Mouse (Mus musculus): ENCODE measurements around the gene Gpr157. TPM values are rescaled to one million over a fixed set of nuclear protein-coding genes. Genes with fewer than 3 reads are reported as not detected.
"Not testable (repeated sequence)": the region's sequence is repeated elsewhere in the genome, so short reads cannot be mapped to it uniquely, and the experiment has no call there.

Gpr157 gene
- 1 to 10 TPM; 1.2 to 1.3 TPM for total RNA-seq (2021)

DNA sequence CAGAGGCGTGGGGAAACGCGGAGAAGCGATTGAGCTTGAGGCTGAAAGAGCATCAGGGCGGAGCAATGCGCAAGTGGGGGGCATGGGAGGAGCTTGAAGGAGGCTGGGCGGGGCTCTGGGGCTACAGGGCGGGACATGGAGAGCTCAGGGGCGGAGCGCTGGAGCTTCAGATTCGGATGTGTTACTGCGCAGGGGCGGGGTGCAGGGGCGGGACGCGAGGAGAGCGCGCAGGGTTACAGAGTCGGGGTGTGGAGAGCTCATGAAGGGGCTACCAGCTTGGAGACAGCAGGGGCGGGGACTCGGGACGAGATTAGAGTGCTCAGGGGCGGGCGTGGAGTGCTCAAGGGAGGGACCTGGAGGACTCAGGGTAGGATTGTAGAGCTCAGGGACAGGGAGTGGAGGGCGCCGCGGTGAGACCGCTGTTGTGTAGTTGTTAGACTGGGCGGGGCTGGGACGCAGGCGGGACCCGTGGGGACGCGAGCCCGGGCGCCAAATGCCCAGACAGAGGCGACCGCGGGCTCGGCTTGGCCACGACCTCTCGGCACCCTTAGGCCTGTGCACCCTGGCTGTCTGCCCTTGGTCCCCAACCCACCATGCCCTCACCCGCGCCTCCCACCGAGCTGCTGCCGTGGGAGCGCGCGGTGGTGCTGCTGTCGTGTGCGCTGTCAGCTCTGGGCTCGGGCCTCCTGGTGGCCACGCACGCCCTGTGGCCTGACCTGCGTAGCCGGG lies at the start of gene Gpr157:
TSS of gene Gpr157 (plus strand) at position 205 of the 729 bp plus-strand sequence.
- peak; percentile 86 to 88 for DNase-seq

DNA sequence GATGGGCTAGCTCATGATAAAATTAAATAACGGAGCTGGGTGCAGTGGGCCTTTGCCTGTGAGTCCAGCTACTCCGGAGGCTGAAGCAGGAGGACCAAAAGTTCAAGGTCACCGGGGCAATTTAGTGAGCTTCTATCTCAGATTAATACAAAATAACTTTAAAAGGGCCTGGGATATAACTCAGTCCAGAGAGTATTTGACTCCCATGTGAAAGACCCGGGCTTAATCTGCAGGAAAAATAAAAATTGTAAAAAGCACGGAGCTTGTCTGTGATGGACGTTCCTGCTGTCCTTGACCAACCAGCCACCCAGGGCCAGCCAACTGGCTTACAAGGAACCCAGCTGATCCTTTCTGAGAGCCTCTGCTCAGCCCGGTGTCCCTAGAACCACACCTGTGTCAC lies 48.6 kb upstream of the Gpr157 start:
- DNase-seq, result no peak

DNA sequence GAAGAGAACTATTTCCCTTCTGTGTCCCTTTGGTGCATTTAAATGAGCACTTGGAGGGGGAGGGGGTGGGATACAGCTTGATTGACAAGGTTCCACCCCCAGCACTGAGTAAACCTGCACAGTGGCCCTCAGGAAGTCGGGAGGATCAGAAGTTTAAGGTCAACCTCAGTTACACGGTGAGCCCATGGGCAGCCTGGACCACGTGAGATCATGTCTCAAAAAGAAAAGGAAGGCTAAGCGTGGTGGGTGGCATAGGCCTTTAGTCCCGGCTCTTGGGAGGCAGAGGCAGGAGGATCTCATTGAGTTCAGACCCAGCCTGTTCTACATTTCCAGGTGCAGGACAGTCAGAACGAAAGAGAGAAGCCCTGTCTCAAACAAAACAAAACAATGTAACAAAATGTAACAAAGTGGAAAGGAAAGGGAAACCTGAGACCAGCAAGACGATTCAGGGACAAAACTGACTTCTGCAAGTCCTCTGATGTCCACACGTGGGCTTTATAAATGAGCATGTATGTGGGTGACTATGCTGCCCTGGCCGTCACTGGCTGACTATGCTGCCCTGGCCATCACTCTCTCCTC lies 47.1 kb upstream of the Gpr157 start:
- no peak for DNase-seq

DNA sequence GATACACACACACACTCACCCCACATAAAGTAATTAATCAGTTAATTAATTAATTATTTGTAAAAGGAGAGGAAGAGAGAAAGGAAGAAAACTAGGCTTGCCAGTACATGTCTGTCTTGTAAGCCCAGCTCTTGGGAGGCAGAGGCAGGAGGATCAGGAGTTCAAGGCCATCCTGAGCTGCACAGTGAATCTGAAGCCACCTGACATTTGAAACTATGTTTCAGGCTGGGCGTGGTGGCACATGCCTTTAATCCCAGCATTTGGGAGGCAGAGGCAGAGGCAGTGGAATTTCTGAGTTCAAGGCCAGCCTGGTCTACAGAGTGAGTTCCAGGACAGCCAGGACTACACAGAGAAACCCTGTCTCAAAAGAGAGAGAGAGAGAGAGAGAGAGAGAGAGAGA lies 46.3 kb upstream of the Gpr157 start:
- DNase-seq, result not testable (repeated sequence)

DNA sequence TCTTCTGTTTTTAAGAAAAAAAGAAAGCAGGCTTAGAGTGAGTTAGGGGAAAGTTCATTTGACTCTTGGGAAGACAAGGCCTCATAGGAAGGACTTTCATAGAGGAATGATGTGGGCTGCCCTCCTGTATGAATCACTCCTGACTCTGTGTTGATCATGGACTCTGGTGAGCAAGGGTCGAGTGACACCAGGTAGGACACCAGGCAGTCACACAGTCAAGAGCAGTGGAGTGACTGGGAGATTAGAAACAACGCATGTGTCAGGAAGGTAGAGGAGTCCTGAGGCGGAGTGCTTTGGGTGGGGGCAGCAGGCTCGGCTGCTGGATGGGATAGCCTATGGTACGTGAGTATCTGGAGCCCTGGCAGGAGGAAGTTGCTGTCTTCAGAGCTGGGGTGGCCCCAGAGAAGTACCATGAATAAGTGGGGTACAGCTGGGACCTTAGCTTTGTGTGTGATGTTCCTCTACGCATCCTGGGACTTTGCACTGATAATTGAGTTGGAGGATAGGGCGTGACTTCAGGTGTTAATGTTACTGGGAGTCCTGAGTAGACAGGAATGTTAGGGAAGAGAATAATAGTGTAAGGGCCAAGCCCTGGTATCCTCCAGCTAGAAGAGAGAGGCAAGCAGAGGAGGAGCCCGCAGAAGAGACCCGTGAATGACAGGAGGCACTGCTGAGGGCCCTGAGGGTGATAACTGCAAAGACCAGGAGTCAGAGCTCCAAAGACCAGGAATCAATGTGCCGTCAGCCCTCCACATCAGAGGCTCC lies 45.6 kb upstream of the Gpr157 start:
- no peak for DNase-seq

DNA sequence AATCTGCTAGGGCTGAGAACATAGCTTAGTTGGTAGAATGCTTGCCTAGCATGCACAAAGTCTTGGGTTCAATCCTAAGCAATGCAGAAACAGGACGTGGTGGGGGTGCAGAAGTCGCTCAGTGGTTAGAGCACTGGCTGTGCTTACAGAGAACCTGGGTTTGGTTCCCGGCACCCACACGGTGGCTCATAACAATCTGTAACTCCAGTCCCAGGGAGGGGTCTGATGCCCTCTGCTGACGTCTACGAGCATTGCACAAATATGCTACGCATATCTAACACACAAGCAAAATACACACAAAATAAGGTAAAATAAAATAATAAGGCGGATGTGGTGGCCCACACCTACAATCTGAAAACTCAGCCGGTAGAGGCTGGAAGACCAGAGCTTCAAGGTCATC lies 43.6 kb upstream of the Gpr157 start:
- no peak for DNase-seq

DNA sequence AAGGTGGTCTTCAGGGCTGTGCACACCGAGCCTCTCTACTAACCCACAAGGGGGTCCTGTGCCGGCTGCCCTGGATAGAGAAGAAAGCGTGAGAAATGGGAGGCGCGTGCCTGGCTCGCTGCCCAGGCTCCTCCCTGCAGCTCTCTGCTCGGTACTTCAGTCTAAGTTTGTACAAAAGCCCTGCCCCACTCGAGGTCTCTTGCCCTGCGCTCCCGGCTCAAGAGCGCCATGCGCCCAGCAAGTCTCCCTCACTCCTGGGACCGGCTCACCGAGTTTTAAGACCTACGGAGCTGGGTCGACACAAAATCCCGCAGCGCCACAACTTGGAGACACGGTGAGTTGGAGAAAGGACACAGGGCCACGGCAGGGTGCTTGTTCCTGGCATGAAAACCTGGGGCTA lies 39.1 kb upstream of the Gpr157 start:
- DNase-seq, result no peak

DNA sequence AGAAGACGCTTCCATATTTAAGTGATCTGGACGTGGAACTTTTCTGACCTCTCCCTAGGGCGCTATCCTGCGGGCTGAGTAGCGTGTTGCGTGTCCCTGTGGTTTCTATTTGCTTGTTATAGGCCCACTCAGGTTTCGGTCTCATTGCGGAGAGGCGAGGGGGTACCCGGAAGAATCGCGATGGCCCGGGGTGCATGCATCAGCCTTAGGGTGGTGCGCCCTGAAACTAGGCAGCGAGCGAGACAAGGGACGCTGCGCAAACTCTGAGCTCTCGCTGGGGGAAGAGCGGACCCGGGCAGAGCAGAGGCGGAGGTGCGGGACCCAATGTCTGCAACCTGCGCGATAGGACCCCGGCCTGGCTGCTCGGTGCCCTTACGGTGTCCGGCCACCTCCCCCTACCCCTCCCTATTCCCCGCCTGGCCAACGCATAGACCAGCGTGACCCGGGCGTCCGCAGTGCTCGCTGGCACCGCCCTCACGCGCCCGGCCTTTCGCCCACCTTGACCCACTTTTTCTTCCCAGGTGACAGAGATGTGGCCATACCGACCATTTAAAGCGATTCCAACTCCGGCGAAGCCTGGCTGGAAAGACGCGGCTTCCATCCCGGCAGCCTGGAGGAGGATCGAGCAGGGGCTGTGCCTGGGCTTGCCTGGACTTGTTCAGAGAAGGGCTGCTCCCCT lies 38.5 kb upstream of the Gpr157 start:
- no peak for DNase-seq

DNA sequence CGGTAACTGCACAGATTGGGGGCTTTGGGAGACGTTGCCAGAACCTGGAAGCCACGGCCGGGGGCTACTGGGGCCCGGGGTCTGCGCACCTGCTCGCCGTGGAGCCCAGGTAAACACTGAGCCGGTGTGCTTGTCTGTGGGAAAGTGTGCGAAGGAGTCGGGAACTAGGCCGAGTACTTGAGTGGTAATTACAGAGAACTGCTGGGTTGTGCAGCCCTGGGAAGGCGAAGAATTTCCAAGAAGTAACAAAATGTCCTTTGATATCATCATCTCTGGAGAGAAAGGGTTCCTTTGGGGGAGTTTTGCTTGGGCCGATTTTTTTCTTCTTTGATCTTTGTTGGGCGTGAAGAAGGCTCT lies 38.0 kb upstream of the Gpr157 start:
- DNase-seq, result no peak

DNA sequence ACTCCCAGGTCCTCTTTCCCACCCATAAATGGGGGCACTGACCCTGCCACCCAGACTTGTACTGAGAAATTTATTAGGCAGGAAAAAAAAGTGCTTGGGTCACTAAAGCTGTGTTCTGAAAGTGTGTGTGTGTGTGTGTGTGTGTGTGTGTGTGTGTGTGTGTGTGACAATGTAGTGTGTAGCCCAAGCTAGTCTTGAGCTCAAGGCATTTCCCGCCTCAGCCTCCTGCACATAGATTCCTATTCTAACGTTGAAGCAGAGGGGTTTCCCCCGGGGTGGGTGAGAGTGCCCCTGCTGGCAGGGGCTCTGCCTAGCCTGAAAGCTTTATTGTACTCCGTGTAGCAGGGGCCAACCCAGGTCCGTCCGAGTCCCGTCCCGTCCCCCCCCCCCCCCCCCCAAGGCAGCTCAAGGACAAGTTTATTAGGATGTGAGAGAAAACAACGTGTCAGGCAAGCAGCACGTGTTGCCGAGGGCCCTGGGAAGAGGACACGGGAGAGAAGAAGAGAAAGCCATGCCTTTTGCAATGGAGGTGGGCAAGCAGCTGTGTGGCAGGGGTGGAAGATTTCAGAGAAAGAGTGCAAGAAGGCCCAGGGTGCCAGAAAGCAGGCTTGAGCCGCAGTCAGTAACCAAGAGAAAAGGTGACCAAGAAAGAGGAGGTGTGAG lies 37.5 kb upstream of the Gpr157 start:
- no peak for DNase-seq

DNA sequence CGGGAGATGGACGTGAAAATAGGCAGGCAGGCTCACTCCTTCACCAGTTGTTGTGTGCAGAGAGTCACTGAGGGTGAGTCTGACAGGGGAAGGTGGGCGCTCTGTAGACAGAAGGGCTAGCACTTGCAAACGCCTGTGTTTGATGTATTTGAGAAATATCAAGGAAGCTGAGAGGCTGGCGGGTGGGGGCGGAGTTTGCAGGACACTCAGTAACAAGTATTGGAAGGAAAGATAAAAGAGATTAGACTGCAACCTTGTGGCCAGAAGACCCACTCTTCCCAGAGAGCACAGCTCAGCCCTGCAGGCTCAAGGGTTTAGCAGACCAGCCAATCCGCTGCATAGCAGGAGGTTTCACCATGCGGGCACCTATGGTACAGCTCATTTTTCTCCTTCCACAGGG lies 35.7 kb upstream of the Gpr157 start:
- DNase-seq, result no peak

DNA sequence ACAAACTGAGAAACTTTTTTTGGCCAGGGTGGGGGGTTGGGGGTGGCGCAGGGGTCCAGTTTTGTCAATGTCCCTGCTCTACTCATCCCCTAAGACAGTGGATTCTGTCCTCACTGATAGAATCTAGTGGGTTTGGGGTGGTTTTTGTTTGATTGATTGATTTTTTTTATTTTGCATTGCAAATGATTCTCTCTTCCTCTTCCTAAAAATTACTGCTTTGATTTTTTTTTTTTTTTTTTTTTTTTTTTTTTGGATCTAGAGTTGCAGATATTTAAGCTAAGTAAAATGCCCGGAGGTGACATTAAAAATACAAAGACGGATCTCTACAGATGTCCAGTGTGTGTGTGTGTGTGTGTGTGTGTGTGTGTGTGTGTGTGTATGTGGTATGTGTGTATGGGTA lies 34.8 kb upstream of the Gpr157 start:
- no peak for DNase-seq

DNA sequence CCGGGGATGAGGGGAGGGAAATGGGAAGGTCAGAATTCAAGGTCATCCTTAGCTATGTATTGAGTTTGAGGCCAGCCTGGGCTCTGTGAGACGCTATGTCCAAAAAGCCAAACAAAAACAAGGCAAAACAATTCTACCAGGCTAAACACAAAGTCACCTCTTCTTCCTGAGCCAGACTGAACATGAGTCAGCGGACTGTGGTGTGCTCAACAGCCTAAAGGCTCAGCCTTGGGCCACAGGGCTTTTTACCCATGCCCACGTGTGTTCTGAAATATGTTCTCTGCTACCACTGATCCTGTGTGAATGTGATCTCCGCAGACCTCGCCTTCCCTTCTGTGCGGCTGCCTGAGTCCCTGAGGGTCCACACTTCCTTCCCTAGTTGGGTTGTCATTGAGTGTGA lies 31.0 kb upstream of the Gpr157 start:
- DNase-seq, result no peak

DNA sequence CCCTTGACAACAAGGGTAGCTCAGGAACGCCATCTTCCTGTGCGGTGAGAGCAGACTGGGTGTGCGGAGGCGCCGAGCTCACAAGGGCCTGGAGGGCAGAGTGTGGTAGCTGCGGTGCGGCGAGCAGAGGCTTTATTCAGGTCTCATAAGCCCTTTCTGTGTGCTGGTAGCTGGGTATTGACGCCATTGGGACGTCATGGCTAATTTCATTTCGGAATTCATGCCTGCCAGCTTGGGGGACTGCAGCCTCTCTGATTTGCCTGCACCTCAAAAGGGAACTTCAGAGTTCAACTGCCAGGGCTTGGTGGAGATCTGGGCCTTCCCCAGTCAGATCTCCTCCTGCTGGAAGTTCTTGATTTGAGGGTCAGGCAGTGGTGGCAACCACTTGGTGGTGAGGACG lies 29.4 kb upstream of the Gpr157 start:
- no peak for DNase-seq

DNA sequence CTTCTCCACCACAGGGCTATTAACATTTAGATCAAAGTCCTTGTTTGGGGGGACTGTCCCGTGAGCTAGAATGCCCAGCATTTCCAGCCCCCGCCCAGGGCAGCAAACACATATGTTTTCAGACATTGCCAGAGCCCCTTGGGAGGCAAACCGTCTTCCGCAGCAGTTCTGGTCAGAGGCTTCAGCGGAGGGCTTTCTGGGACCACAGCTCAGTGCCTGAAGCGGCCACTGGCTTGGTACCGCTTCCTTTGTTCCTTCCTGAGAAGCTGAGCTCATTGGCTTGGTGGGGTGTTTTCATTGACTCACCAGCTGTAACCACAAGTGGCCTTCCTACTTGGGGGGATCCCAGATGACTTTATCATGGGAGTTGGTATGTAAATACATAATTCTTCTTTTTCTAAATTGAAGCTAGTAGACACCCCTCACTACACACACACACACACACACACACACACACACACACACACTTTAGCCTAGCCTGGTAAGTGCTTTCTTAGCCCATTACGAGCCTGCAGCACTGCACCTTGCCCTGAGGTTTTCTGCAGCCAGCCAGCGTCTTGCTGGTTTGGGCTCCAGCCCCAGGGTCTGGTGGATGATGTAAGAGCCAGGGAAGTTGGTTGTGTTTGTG lies 27.2 kb upstream of the Gpr157 start:
- no peak for DNase-seq

DNA sequence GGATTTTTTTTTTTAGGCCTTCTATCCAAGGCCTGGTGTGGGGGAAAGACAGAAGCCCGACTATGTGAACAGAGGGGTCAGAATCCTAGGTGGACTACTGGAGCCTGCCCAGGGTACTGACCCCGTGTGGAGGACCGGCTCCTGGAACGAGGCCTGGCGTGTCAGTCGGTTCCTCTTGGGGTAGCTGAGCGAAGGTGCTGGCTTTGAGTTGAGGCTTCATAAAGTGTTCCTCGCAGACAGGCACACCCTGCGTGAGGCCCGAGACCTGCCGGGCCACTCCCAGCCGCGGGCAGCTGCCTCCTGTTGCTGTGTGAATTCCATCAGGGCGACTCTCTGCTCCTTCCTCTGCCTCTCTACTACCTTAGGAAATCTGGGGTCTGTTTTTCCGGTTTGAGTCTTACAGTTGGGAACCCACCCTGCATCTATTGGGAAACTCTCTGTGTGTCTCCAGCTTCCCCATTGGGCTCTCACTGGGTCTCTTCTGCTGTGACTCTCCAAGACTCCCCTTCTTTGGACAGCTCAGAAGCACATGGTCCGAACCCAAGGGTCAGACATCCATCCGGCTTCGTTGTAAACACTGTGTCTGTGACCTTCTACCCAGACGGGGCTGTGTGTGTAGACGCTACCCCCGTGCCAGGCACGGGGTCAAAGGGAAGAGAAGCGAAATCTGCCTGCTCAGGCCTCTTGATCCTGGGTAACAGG lies 26.5 kb upstream of the Gpr157 start:
- DNase-seq, result no peak

DNA sequence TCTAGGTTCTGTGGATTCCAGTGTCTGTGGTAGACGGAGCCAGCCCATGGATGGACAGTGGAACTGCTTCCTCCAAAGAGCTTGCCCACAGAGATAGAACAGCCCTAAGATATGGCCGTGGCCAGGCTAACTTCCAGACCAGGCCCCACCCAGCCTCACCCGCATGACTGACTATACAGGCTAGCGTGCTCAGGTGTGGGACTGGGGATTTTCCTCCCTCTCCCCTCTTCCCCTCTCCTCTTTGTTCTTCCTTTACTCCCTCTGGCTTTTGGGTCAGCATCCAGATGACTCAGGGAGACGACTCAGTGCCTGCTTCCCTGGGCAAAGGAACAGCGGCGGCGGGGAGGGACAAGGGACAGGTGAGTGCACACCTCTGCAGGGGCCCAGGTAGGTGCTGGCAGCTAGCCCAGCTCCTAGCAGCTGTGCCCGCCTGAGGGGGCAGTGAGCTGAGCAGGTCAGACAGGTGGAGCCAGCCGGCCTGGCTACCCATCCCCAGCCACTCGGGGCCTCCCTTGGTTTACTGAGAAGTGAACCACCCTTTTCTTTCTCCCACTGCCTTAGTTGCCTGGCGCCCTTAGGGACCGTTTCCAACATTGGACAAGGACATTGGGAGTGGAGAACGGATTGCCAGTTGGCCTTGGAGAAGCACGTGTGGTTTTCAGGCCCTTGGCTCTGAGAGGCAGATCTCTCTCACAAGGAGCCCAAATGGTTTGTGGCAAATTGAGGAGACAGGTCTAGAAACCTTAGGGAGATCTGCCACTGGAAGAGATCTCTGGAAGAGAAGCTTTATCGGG lies 25.5 kb upstream of the Gpr157 start:
- DNase-seq, result no peak

DNA sequence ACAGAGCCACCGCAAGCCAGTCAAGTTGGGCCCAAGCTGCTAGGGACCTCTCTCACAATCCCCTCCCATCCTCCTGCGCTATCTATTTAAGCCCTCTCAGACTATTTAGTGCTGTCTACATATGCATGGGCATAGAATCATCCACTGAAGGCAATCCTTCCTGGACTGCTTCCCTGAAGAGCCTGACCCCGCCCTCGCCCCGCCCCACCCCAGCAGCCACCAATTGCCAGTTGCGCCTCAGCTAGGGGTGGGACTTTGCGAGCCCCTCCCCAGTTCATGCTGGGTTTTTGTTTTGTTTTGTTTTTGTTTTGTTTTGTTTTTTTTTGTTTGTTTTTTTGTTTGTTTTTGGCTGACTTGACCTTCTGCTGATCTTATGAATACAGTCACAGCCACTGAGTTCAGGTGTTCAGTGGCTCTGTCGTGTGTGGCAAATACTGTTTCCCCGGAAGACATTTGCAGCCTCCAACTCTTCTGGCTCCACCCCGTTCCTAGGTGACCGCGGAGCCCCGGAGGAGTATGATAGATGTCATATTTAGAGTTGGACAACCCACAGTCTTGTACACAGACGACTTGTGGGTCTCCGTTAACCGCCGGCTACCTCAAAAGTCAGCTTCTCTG lies 20.4 kb upstream of the Gpr157 start:
- DNase-seq, result no peak

DNA sequence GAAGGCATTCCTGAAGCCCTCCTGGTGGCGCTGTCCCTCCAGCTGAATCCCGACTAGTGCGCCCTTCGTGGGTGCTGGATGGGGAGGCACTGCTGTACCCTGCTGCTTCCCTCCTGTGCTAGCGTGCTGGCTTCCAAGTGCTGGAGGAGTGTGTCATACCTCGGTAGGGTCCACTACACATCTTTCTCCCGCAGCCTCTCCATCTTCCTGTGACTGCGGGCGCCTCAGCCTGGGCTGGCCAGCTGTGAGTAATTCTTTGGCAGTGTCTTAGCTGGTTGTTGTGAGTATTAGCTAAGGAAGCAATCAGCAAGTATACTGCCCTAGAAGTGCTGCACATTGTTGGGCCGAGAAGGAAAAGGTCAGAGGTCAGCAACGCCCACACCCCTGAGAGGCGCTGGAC lies 18.9 kb upstream of the Gpr157 start:
- DNase-seq, result no peak

DNA sequence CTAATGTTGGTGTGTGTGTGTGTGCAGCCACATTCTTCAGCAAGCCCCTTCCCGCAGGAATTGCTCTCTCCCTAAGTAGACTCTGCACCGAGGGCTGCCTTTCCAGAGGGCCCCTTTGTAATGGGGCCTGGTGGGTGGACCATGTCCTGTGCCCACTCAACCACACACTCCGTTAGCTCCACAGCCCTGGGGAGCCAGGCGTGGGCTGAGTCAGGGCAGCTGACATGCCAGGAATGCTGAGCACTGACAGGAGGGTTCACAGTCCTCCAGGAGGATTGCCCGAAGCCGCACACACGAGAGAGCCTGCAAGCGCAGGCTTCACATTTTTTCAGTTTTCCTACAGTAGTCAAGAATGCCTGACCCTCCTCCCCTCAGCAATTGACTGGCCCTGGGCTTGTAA lies 17.0 kb upstream of the Gpr157 start:
- DNase-seq, result no peak

Data from layer of hippocampus, postnatal 36 days (tissue).